Mouse (Mus musculus): ENCODE data around the gene Cacna1e. TPM values are rescaled to one million over a fixed set of nuclear protein-coding genes. Genes with fewer than 3 reads are reported as not detected.

Cacna1e gene
- polyA plus RNA-seq, 1 experiment from 2014 or later = 1.3 TPM

GRCm38 (mm10) chr1:154615759-154616158 is 268.5 kb downstream of the Cacna1e start:
- no peaks in the 10 kb centered on the region for H3K9me3 ChIP-seq (replicated peaks)
- no peaks in the 10 kb centered on the region for H3K4me1 ChIP-seq

GRCm38 (mm10) chr1:154608516-154608915 is 275.8 kb downstream of the Cacna1e start:
- no peak overlapping the region for H3K27ac ChIP-seq (replicated peaks)
- no peak overlapping the region for H3K4me3 ChIP-seq (replicated peaks)
- H3K9ac ChIP-seq = no peak overlapping the region
- 71% methylated on average over 4 of the region's 4 CpGs for WGBS
- H3K4me2 ChIP-seq (replicated peaks) = no peak overlapping the region
- H3K27me3 ChIP-seq = no peaks in the 10 kb centered on the region
- no peaks in the 10 kb centered on the region for H3K36me3 ChIP-seq
- ATAC-seq (ENCODE audit: insufficient number of reproducible peaks, low FRiP score, low TSS enrichment, low read depth) = no peak
- H3K9me3 ChIP-seq (replicated peaks) = no peaks in the 10 kb centered on the region
- no peaks in the 10 kb centered on the region for H3K4me1 ChIP-seq

More at GRCm38 (mm10) chr1:154615759-154616158, 268.5 kb downstream of the Cacna1e start:
- Histone ChIP-seq H3K27me3 (no peaks in the 10 kb centered on the region), H3K4me2 (replicated peaks) (no peak overlapping the region), H3K4me3 (replicated peaks) (no peak overlapping the region), H3K36me3 (no peaks in the 10 kb centered on the region), H3K9ac (no peak overlapping the region), H3K27ac (replicated peaks) (no peak overlapping the region)
- WGBS = 72% methylated on average over 7 of the region's 7 CpGs
- ATAC-seq (ENCODE audit: insufficient number of reproducible peaks, low FRiP score, low TSS enrichment, low read depth) = no peak

DNA sequence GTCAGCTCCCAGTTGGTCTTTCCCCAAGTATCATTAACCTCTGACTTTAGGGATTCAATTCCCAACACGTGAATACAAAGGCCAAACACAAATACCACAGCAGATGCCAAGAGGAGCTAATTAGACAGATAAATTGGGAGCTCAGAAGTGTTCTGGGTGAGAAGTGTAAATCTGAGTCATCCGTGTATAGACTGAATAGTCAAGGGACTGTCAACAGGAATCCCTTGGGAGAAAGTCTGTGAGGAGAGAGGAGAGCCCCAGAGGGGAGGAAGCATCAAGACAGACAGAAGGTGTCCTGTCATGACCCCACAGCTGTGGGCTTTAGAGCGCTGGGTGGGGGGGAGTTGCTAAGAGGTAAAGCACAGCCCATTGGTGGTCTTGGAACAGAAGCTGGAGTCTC is 276.9 kb downstream of the Cacna1e start:
- ATAC-seq (ENCODE audit: insufficient number of reproducible peaks, low FRiP score, low TSS enrichment, low read depth) = peak; percentile 67; the same call in 1 of the 2 replicates
- H3K9ac ChIP-seq = no peak overlapping the region
- H3K4me3 ChIP-seq (replicated peaks) = no peak overlapping the region
- H3K4me2 ChIP-seq (replicated peaks) = no peak overlapping the region
- no peaks in the 10 kb centered on the region for H3K4me1 ChIP-seq
- WGBS = 56% methylated on average over 3 of the region's 3 CpGs
- H3K36me3 ChIP-seq = no peaks in the 10 kb centered on the region
- H3K9me3 ChIP-seq (replicated peaks) = no peaks in the 10 kb centered on the region
- no peak overlapping the region for H3K27ac ChIP-seq (replicated peaks)
- no peaks in the 10 kb centered on the region for H3K27me3 ChIP-seq

DNA sequence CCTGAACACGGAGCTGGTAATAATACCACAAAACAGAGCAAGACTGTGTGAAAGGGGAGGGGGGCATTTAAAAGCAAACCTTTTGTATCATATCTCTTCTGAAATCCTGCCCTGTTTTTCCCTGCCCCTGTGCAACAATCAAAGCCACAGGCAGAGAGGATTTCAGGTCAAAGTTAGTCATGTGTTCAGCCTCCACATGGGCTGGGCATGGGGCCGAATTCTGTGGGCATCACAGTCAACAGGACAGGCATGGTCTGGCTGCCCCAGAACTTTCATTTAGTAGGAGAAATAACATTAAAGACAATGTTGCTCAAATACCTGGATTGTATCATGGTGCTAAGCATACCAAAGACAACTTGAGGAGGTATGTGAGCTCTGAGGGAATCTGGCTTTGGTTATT is 278.7 kb downstream of the Cacna1e start:
- no peak for ATAC-seq (ENCODE audit: insufficient number of reproducible peaks, low FRiP score, low TSS enrichment, low read depth)
- no peak overlapping the region for H3K4me3 ChIP-seq (replicated peaks)
- no peak overlapping the region for H3K9ac ChIP-seq
- 90% methylated on average over 2 of the region's 2 CpGs for WGBS
- H3K27ac ChIP-seq (replicated peaks) = no peak overlapping the region
- H3K4me2 ChIP-seq (replicated peaks) = no peak overlapping the region
- no peaks in the 10 kb centered on the region for H3K4me1 ChIP-seq
- no peaks in the 10 kb centered on the region for H3K36me3 ChIP-seq
- no peaks in the 10 kb centered on the region for H3K9me3 ChIP-seq (replicated peaks)
- H3K27me3 ChIP-seq = no peaks in the 10 kb centered on the region

DNA sequence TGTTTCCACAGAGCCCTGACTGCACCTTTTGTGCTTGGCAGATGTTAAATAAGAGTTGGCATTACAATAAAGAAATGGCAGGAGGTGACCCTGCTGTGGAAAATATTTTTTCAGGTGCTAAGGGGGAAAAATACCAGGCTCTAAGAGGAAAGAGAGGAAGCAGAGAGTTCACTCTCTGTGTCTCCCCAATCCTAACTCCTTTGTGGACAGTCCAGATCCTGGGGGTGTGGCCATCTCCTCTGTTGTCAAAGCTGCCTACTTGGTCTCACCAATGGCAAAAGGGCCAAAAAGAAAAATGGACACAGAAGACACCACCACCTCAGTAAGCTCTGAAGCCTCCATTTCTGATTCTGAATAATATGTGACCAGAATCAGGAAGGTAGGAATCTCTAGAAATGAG is 280.5 kb downstream of the Cacna1e start:
- no peaks in the 10 kb centered on the region for H3K27me3 ChIP-seq
- H3K27ac ChIP-seq (replicated peaks) = no peak overlapping the region
- ATAC-seq (ENCODE audit: insufficient number of reproducible peaks, low FRiP score, low TSS enrichment, low read depth) = no peak
- H3K4me1 ChIP-seq = no peaks in the 10 kb centered on the region
- no peaks in the 10 kb centered on the region for H3K9me3 ChIP-seq (replicated peaks)
- no peaks in the 10 kb centered on the region for H3K36me3 ChIP-seq
- H3K4me2 ChIP-seq (replicated peaks) = no peak overlapping the region
- no peak overlapping the region for H3K4me3 ChIP-seq (replicated peaks)
- no peak overlapping the region for H3K9ac ChIP-seq

GRCm38 (mm10) chr1:154602531-154602930 is 281.8 kb downstream of the Cacna1e start:
- H3K9me3 ChIP-seq (replicated peaks) = no peaks in the 10 kb centered on the region
- WGBS = 80% methylated on average over 1 of the region's 1 CpGs
- ATAC-seq (ENCODE audit: insufficient number of reproducible peaks, low FRiP score, low TSS enrichment, low read depth) = no peak
- no peak overlapping the region for H3K9ac ChIP-seq
- H3K27ac ChIP-seq (replicated peaks) = no peak overlapping the region
- H3K27me3 ChIP-seq = no peaks in the 10 kb centered on the region
- H3K4me3 ChIP-seq (replicated peaks) = no peak overlapping the region
- no peaks in the 10 kb centered on the region for H3K4me1 ChIP-seq
- no peak overlapping the region for H3K4me2 ChIP-seq (replicated peaks)
- no peaks in the 10 kb centered on the region for H3K36me3 ChIP-seq

- no peak for ATAC-seq (ENCODE audit: insufficient number of reproducible peaks, low FRiP score, low TSS enrichment, low read depth)
- Histone ChIP-seq H3K27ac (replicated peaks) (no peak overlapping the region), H3K27me3 (no peaks in the 10 kb centered on the region), H3K9me3 (replicated peaks) (no peaks in the 10 kb centered on the region), H3K4me3 (replicated peaks) (no peak overlapping the region), H3K4me1 (no peaks in the 10 kb centered on the region), H3K9ac (no peak overlapping the region), H3K4me2 (replicated peaks) (no peak overlapping the region), H3K36me3 (no peaks in the 10 kb centered on the region)
- 83% methylated on average over 3 of the region's 3 CpGs for WGBS
Measured at GRCm38 (mm10) chr1:154582516-154582915, 301.8 kb downstream of the Cacna1e start.

- 75% methylated on average over 2 of the region's 2 CpGs for WGBS
- H3K4me3 ChIP-seq (replicated peaks) = no peak overlapping the region
- no peaks in the 10 kb centered on the region for H3K9me3 ChIP-seq (replicated peaks)
- H3K36me3 ChIP-seq = no peaks in the 10 kb centered on the region
- H3K27me3 ChIP-seq = no peaks in the 10 kb centered on the region
- no peaks in the 10 kb centered on the region for H3K4me1 ChIP-seq
- no peak overlapping the region for H3K27ac ChIP-seq (replicated peaks)
- H3K4me2 ChIP-seq (replicated peaks) = no peak overlapping the region
- no peak for ATAC-seq (ENCODE audit: insufficient number of reproducible peaks, low FRiP score, low TSS enrichment, low read depth)
- no peak overlapping the region for H3K9ac ChIP-seq
Measured at GRCm38 (mm10) chr1:154579929-154580328, 304.4 kb downstream of the Cacna1e start.

DNA sequence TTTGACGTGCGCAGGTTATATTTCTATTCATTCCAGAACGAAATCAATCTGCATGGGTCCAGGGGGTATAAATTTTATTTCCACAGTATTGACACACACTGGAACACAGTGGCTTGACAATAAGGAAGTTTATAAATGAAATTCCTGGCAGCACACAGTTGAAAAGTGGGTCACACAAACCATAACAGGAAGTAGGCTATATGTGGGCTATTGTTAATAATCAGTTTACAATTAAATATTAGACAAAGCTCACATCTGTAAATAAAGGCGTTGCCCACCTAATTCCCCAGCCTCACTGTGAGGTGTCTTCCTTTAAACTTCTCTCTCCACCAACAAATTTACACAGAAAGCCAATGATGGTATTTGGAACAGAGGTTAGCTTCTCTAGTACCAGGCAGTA is 305.6 kb downstream of the Cacna1e start:
- no peak overlapping the region for H3K9ac ChIP-seq
- 77% methylated on average over 4 of the region's 4 CpGs for WGBS
- no peak overlapping the region for H3K4me3 ChIP-seq (replicated peaks)
- no peak overlapping the region for H3K27ac ChIP-seq (replicated peaks)
- H3K9me3 ChIP-seq (replicated peaks) = no peaks in the 10 kb centered on the region
- no peak overlapping the region for H3K4me2 ChIP-seq (replicated peaks)
- H3K27me3 ChIP-seq = no peaks in the 10 kb centered on the region
- H3K36me3 ChIP-seq = no peaks in the 10 kb centered on the region
- no peaks in the 10 kb centered on the region for H3K4me1 ChIP-seq
- no peak for ATAC-seq (ENCODE audit: insufficient number of reproducible peaks, low FRiP score, low TSS enrichment, low read depth)

GRCm38 (mm10) chr1:154576418-154576817 is 307.9 kb downstream of the Cacna1e start:
- no peak for ATAC-seq (ENCODE audit: insufficient number of reproducible peaks, low FRiP score, low TSS enrichment, low read depth)
- H3K4me2 ChIP-seq (replicated peaks) = no peak overlapping the region
- no peaks in the 10 kb centered on the region for H3K4me1 ChIP-seq
- H3K9me3 ChIP-seq (replicated peaks) = no peaks in the 10 kb centered on the region
- H3K27me3 ChIP-seq = no peaks in the 10 kb centered on the region
- H3K27ac ChIP-seq (replicated peaks) = no peak overlapping the region
- 65% methylated on average over 2 of the region's 2 CpGs for WGBS
- H3K9ac ChIP-seq = no peak overlapping the region
- no peak overlapping the region for H3K4me3 ChIP-seq (replicated peaks)
- no peaks in the 10 kb centered on the region for H3K36me3 ChIP-seq

DNA sequence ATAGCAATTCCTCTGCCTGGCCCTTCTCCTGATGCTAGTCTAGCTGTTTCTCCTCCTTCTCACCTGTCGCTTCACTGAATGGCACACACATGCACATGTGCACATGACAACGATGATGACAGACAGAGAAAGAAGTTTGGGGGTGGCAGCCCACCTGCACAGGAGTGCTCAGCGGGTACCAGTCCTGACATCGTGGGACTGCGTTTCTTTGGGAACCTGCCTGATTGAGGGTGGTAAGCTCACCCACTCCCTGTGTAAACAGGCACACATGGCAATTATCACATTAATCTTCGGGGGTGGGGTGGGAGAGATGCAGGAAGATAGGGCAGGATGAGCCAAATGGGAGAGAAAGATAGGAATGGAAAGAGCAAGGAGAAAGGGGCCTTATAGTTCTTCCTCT is 318.3 kb downstream of the Cacna1e start:
- WGBS = 76% methylated on average over 6 of the region's 6 CpGs
- Histone ChIP-seq H3K9ac (no peak overlapping the region), H3K4me3 (replicated peaks) (no peak overlapping the region), H3K4me1 (no peaks in the 10 kb centered on the region), H3K9me3 (replicated peaks) (no peaks in the 10 kb centered on the region), H3K27me3 (no peaks in the 10 kb centered on the region), H3K27ac (replicated peaks) (no peak overlapping the region), H3K36me3 (no peaks in the 10 kb centered on the region), H3K4me2 (replicated peaks) (no peak overlapping the region)
- ATAC-seq (ENCODE audit: insufficient number of reproducible peaks, low FRiP score, low TSS enrichment, low read depth) = no peak

DNA sequence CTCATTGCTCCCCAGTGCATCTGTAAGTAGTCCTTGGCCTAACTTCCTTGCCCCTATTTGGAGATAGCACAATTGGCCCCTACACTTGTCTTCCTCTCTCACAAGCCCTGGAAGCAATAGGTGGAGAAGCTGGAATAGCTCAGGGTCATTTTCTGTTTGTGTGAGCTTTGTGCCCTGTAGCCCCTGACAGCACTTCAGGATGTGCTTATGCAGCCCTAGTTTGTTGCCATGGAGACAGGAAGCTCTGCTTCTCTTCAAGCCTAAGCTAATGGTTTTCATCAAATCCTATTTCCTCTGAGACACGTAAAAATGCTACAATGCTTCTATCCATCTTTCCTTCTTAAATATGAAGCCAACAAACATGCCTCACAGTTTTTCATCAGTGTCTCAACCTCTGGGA is 328.5 kb downstream of the Cacna1e start:
- Histone ChIP-seq H3K4me2 (replicated peaks) (no peak overlapping the region), H3K4me3 (replicated peaks) (no peak overlapping the region), H3K27me3 (no peaks in the 10 kb centered on the region), H3K9me3 (replicated peaks) (no peaks in the 10 kb centered on the region), H3K36me3 (no peaks in the 10 kb centered on the region), H3K9ac (no peak overlapping the region), H3K27ac (replicated peaks) (no peak overlapping the region), H3K4me1 (no peaks in the 10 kb centered on the region)
- 15% methylated on average over 1 of the region's 1 CpGs for WGBS
- no peak for ATAC-seq (ENCODE audit: insufficient number of reproducible peaks, low FRiP score, low TSS enrichment, low read depth)
